Mouse (Mus musculus): ENCODE results near the gene Cbx6.

Cbx6 gene

DNA sequence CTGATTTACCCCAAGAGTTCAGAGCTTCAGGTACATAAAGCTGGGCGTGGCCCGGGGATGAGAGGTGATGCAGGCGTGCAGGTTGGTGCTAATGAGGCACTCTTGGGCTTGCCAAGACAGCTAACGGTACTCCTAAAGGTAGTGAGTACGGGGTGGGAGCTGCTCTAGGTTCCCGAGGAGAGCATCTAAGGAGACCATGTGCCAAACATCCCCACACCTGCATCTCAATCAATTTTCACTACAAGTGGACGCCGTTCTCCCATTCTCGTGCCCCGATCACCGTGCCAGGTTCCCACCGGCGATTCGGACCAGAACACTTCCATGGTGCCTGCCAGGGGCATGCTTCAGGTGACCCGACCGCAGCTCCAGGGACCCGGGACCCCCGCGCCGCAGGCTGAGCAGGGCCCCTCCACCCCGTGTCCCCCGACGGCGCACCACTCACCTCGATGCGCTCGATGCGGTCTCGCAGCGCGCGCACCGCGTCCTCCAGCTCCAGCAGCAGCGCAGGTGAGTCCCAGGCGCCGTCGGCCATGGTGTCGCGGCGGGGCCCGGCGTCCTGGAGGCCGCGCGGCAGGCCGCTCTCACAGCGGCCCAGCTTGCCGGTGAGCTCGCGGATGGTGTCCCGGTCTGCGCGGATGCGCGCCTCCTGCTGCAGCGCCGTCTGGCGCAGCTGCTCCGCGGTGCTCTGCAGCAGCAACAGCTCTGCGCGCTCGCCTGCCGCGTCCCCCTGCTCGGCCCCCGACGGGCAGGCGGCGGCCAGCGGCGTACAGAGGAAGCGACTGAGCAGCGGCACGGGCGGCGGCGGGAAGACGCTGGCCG is 30.7 kb downstream of the Cbx6 start:
- no peak for DNase-seq (ENCODE audit: low spot score in 2 of 2)

DNA sequence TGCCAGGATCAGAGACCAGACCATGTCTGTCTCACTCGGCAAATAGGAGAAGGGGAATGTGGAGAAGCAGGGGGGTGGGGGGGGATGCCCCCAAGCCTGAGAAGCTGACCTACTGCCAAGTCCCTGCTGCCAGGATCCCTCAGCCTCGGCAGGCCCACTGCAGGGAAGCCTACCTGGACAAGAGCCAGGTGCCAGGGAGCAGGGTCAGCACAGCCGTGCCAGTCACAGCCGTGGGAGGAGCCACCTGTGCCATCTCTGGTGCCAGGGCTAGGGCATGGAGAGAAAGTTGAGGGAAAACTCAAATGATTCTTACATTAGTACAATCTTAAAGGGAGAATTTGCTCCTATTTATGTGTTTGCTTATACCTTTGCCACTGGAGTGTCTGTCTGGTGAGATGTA is 32.2 kb downstream of the Cbx6 start:
- no peak for DNase-seq (ENCODE audit: low spot score in 2 of 2)

DNA sequence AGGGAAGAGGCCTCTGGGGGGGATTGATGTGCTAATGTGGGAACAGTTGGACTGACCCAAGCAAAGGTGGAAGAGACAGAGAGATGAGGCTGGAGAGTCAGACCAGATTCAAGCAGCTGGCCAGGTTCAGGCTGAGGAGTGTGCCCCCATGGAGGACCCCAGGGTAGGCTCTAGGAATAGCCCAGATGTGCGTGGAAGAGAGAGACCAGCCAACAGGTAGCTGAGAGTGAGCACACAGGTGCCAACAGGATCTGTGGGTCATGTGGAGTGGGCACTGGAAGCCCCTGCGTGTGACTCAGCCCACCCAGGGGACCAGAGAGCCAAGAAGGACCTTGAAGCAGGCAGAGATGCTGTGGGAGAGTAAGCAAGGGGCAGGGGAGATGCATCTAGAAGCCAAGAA is 32.8 kb downstream of the Cbx6 start:
- no peak for DNase-seq (ENCODE audit: low spot score in 2 of 2)

DNA sequence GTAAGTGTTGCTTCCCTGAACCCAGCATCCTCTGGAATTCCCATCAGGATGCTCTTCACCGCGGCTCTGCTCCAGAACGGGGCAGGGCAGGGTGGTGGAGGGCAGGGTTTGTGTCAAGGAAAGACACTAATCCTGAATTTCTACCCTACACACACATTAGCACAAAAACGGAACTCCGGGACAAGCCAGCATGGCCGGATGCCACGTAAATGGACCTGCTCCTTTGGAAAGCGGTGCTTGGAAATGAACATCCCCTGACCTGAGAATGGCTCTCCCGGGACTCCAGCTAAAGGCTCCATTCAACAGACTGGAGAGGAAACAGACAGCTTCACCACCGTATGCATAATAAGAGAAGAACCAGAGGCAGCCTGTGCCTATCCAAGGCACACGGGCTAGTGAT is 33.8 kb downstream of the Cbx6 start:
- DNase-seq (ENCODE audit: low spot score in 2 of 2) = no peak

DNA sequence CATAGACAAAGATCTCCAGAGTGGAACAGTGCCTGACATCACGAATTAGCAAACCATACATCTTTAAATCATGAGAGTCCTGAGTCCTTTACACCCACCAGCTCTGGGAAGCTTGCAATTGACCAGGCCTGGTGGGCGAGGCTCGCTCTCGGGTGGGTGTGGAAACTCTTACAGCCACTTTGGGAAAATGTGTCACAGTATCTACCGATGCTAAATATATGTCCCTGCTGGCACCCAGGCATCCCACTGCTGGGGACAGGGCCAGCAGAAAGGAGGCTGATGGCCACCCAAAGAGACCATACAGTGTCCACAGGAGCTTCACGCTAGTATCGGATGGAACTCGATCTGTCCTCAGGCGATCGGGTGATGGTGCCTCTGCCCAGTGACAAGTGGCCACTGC is 35.9 kb downstream of the Cbx6 start:
- DNase-seq (ENCODE audit: low spot score in 2 of 2) = no peak

DNA sequence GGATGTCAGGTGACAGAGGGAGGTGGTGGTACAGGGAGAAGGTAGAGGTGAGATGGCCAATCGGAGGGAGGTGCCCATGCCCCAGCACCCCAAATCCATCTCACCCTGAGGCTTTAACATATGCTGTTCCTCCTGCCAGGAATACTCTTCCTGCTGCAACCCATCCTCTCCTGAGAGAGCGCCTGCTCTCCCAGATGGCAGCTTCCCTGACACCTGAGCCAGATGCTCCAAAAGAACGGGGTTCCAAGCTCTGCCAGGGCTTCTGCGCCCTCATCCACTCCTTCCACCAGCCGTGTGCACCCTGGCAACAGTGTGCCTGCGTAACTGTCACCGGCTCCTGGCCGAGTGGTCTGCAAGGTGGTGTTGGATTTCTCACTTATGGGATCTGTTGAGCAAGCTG is 36.8 kb downstream of the Cbx6 start:
- no peak for DNase-seq (ENCODE audit: low spot score in 2 of 2)

DNA sequence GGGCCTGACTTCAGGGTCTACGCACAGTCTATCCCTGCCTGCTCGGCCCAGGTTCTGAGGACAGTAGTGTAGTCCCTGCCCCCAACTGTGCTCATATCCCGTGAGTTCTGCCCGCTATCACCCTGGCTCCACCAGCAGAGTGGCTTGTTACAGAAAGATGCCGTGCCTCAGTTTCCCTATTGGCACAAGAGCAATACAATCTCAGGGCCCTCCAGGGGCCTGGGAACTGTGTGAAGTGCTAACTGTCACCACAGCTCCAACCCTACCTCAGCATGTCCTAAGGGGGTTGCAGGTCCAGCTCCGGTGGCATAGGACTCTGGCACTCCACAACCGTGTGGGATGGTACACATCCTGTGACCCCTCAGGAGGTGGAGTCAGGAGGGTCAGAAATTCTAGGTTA is 37.4 kb downstream of the Cbx6 start:
- DNase-seq (ENCODE audit: low spot score in 2 of 2) = no peak

DNA sequence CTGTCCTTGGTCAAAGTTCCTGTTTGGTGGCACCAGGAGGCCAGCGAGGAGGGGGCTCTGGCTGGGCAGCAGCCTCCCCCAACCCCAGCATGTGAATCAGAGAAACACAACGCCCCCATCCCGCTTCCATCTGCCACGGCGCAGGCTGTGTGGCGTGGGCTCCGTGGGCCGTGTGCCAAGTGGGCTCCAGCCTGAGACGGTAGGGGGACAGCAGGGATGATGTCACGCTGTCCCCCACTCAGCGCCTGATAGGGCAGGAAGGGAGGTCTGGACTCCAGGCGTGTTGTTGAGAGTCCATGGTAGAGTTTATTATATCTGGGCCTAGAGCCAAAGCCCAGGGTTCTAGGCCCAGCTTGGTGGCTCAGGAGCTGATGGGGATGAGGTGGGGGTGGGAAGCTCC is 38.2 kb downstream of the Cbx6 start:
- no peak for DNase-seq (ENCODE audit: low spot score in 2 of 2)

DNA sequence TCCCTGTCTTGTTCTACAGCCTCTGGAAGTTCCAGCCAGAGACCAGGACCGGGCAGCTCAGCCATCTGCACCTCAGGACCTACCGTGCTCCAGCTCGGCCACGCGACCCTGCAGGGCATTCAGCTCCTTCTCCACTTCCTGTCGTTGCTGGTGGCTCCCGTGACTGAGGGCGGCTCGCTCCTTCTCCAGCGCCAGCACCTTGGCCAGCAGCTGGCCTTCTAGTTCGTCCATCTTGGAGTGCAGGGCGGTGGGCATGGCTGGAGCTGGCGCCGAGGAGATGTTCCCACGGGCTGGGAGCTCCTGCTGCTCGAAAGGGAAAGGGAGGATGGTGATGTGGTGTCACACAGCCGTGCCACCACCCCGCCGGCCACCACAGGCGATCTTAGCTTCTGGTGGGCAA is 40.3 kb downstream of the Cbx6 start:
- no peak for DNase-seq (ENCODE audit: low spot score in 2 of 2)

DNA sequence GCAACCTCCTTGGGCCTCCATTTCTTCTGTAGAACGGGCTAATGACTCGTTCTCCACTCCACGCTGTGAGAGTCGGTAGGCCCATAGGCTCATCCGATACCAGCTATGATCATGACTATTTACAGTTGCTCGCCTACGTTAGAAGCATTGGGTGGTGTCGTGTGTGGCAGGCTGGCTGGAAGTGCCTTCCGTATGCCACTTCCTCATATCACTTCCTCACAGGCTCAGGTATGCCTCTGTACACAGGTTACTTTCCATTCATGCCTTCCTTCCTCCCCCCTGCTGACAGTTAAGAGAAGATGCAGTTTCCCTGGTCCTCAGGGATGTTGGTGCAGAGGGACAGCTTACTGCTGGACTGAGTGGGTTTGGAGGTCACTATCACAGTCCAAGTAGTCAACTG is 41.4 kb downstream of the Cbx6 start:
- no peak for DNase-seq (ENCODE audit: low spot score in 2 of 2)

DNA sequence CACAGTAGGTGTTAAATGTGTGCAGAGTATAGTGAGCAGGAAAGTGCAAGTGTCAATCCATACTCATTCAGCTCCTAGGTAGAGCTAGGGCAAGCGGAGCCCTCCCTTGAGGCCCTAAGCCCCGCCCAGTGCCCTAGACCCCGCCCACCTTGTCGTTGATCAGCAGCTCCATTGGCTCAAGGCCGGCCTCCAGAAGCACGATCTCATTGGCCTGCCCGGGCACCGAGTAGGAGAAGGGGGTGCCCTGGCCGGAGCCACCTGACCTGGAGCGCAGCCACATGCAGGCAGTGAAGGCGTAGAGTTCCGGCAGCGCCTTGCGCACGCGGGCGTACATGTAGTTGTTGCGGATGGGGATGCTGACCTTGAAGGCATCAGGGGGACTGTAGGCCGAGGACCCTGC is 42.0 kb downstream of the Cbx6 start:
- no peak for DNase-seq (ENCODE audit: low spot score in 2 of 2)

DNA sequence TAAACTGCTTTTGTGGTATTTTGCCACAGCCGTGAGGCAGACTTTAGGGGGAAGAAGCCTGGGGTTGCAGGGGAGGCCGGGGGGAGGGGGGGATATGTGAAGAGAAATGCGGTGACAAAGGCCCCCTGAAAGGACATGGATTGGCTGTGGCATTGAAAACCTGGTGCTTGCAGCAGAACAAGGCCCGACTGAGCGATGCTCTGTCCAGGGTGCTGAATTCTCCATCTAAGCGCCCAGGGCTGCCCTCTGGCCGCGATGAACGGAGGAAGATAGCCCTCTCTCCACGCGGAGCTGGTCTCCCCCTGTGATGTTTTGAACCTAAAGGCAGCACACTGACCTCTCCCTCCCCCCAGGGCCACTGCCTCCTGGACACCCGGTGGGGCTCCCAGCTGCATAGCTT is 43.0 kb downstream of the Cbx6 start:
- peak in 1 of 2 experiments; percentile 39 for DNase-seq (ENCODE audit: low spot score in 2 of 2)

DNA sequence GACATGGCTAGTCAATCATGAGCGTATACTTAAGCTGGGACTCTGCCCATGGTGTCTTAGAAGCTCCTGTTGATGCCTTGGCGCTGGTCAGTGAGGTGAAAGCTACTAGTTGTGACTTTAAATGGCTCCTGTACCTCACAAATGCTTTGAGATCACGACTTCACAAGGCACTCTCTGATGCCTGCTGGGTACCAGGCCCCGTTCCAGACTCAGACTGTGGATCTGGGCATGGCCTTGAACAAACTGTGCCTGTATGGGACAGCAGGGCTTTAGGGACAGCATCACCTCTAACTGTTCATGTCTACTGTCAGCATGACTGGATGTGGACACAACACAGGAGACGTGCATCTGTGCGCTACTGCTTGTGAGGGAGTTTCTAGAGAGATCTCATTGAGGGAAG is 43.6 kb downstream of the Cbx6 start:
- no peak for DNase-seq (ENCODE audit: low spot score in 2 of 2)

DNA sequence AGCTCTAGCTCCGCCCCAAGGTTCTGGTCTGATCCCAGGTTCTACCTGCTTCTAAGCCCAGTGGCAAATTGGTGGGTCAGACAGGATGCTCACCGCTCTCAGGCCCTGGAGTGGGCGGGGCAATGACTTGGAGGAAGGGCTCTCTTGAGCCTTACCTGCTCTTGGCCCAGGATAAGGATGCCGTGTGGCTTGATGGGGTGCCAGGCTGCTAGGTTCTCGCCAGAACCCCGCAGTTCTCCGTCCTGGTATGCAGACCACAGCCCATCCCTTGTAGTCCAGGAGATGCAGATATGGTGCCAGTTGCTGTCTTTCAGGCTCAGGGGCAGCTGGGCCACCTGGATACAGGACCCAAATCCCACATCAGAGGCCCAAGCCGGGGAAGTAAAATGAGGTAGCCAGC is 44.4 kb downstream of the Cbx6 start:
- no peak for DNase-seq (ENCODE audit: low spot score in 2 of 2)

DNA sequence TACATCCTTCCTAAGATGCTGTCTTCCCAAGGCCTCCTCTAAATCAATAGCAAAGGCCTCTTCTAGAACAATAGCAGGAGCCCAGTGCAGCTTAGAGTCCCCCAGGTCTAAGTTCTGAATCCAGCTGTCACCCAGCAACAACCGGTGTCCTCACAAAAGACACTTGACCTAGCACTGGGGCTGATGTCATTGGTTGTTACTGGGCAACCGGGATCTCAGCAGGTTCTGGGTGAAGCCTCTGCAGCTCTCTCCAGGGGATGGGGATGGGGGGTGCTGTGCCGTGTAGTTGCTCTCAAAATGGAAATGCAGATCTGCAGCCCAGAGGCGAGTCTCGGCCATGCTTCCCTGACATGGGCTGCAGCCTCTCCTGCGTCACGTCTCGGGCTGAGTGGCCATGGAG is 46.7 kb downstream of the Cbx6 start:
- no peak for DNase-seq (ENCODE audit: low spot score in 2 of 2)

DNA sequence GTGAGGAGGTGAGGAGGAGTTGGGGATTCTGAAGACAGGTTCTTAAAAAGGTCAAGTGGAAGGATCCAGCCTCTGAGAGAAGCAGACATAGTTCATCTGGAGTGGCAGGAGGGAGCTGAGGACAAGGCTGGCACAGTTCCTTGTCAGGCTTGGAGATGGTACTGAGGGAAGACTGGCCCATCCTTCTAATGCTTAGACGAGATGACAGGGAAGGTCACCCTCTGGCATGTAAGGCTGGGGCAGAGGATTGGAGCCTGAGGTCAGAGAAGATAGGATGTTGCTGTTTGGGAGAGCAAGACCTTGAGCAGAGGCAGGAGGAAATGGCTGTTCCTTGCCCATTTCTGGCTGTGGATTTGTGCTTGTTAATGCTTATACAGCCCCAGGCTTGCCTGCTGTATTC is 49.4 kb downstream of the Cbx6 start:
- DNase-seq (ENCODE audit: low spot score in 2 of 2) = no peak

DNA sequence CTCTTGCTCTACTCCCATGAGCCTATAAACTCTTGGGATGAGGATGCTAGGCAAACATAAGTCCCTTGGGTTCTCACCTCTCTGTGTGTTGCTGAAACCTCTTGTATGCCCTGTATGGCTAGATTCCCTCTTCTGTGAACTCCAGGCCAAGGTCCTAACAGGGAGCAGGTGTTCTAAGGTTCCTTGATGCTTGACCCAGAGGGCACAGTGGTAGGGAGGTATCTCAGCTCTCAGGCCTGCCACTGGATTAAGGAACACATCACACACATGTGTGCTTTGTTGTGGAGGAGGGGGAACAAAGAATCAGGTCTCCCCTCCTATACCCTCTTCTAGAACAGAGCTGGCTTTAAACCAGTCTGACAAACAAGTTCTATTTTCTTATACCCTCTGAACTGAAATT is 56.7 kb downstream of the Cbx6 start, which contains the start of gene Dnal4:
Gene Dnal4 (minus strand): TSS at position 101 of the 400 bp plus-strand sequence.
- no peak for DNase-seq (ENCODE audit: low spot score in 2 of 2)

DNA sequence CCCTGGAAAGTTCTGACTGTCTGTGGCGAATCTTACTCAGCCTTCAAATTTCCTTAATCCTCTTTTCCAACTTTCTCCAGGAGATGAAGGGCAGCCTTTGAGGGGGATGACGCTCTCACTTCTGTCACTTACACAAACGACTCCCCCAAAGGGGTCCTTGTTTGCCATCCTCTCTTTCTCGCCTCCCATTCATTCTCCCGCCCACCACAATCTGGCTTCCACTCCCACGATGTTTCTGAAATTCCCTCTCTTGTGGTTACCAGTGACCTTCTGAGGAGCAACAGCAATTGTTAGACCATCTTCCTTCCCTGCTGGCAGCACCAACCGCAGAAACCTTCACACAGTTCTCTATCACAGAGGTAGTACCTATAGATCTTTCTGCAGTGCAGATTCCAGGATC is 58.8 kb downstream of the Cbx6 start:
- no peak for DNase-seq (ENCODE audit: low spot score in 2 of 2)

DNA sequence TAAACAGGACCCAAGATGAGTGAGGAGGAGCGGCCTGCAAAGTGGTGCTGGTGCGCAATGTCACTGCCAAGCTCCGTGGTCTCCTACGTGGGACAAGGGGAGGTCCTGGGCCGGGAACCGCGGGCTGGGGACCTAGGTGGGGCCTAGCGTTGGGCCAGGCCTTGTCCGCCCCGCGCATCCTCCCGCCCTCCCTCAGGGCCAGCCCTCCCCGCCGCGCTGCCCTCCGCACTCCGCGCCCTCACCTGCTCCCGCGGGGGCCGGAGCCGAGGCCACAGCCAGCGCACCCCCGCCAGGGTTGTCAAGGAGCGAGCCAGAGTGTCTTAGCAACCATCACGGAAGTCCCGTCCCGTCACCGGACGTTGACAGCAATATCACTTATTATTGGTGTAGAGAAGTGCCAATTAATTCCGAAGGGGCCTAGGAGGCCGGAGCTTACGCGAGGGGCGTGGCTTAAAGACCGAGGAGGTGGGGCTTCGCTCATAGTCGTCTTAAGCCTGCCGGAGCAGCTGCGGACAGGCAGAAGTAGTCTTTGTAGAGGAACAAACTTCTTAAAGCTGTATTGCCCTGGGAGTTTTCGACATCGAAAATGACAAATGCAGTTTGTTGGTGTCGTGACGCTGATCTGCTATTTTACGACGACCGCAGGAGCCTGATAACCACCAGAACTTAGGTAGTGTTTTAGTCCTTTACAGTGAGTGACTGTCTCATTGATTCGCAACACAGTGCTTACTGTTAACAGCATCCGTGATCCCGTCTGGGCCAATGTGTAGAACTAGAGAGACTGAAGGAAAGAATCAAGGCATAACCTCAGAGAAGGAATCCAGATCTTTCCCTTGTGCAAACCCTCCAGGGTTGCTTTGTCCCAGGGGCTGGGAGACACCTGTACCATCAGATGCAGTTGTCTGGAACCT is 60.1 kb downstream of the Cbx6 start:
- DNase-seq (ENCODE audit: low spot score in 2 of 2) = peak; percentile 96 to 97
